Mouse (Mus musculus): Measurements from ENCODE around the gene Add3. TPM values are rescaled to one million over a fixed set of nuclear protein-coding genes. Genes with fewer than 3 reads are reported as not detected.

Gene Add3
- polyA plus RNA-seq, 1 experiment from 2014 or later, result 49.7 TPM

DNA sequence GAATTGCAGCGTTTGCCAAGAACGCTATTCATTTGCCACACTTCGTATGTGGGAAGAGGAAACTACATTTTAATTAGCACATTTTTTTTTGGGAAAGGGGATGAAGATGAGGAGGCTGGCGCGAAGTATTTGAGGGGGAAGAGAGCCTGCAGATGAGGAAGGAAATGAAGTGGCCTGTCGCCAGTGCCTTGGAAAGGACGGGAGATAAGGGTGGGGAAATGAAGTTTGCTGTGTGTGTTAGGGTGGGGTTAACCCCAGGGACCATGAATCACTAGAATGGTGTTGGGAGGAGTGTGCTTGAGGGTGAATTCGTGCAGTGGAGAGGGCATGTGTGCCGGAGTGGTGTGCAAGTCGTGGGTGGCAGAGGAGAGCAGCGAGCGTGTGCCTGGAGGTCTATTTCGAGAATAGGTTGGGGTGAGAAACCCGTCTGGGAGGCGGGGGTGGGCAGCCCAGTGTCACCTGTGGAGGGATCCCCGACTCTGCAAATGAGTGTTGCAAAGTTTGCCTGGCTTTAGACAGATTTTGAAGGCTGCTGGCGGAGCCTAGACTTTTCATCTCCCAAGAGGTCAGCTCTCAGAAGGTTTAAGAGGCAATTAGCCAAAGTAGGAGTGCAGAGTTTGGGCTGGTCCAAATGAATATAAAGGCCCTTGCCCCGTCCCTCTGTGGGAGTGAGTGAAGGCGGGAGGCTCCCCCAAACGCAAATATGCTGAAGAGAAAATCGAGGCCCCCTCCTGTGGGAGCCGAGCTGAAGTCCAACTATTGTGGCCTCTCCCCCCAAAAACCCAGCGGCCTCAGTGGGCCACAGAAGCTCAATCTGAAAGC is 1.2 kb downstream of the Add3 start:
- Histone ChIP-seq H3K4me3 (ENCODE audit: low read depth, low read length) (peak overlapping the region; percentile 85), H3K4me2 (peak overlapping the region; percentile 86), H3K9ac (ENCODE audit: low read length) (peak overlapping the region; percentile 70), H3K36me3 (ENCODE audit: control insufficient read depth, insufficient read depth, low read length) (no peaks in the 10 kb centered on the region), H3K27me3 (ENCODE audit: control insufficient read depth, insufficient read depth, low read length) (peaks cover 13% of the 10 kb centered on the region), H3K4me1 (ENCODE audit: control insufficient read depth, insufficient read depth, low read length) (peaks cover 12% of the 10 kb centered on the region), H3K27ac (ENCODE audit: low read depth, low read length) (peak overlapping the region; percentile 20; the same call in 1 of the 2 replicates), H3K9me3 (ENCODE audit: control insufficient read depth, low read length) (no peaks in the 10 kb centered on the region)
- WGBS, result under 1% methylated on average over 23 of the region's 23 CpGs
- ATAC-seq (ENCODE audit: low FRiP score), result no peak
- peak; percentile 96 for DNase-seq (ENCODE audit: low spot score, missing footprints)

- DNase-seq (ENCODE audit: low spot score, missing footprints) (peak; percentile 100), ATAC-seq (ENCODE audit: low FRiP score) (peak; percentile 96)
- peak overlapping the region; percentile 86 for H3K4me2 ChIP-seq
- peaks cover 13% of the 10 kb centered on the region for H3K27me3 ChIP-seq (ENCODE audit: control insufficient read depth, insufficient read depth, low read length)
- under 1% methylated on average over 69 of the region's 84 CpGs for WGBS
- peaks cover 12% of the 10 kb centered on the region for H3K4me1 ChIP-seq (ENCODE audit: control insufficient read depth, insufficient read depth, low read length)
- H3K27ac ChIP-seq (ENCODE audit: low read depth, low read length), result peak overlapping the region; percentile 20; the same call in 1 of the 2 replicates
- H3K9me3 ChIP-seq (ENCODE audit: control insufficient read depth, low read length), result no peaks in the 10 kb centered on the region
- peak overlapping the region; percentile 85 for H3K9ac ChIP-seq (ENCODE audit: low read length)
- peak overlapping the region; percentile 85 for H3K4me3 ChIP-seq (ENCODE audit: low read depth, low read length)
- no peaks in the 10 kb centered on the region for H3K36me3 ChIP-seq (ENCODE audit: control insufficient read depth, insufficient read depth, low read length)
Observed at GRCm38 (mm10) chr19:53142190-53143107, 2.2 kb downstream of the Add3 start.

- ATAC-seq (ENCODE audit: low FRiP score), result no peak
- peaks cover 12% of the 10 kb centered on the region for H3K4me1 ChIP-seq (ENCODE audit: control insufficient read depth, insufficient read depth, low read length)
- no peak overlapping the region for H3K27ac ChIP-seq (ENCODE audit: low read depth, low read length)
- peak overlapping the region; percentile 85 for H3K9ac ChIP-seq (ENCODE audit: low read length)
- peaks cover 13% of the 10 kb centered on the region for H3K27me3 ChIP-seq (ENCODE audit: control insufficient read depth, insufficient read depth, low read length)
- no peaks in the 10 kb centered on the region for H3K9me3 ChIP-seq (ENCODE audit: control insufficient read depth, low read length)
- no peaks in the 10 kb centered on the region for H3K36me3 ChIP-seq (ENCODE audit: control insufficient read depth, insufficient read depth, low read length)
- peak overlapping the region; percentile 86 for H3K4me2 ChIP-seq
- WGBS, result under 1% methylated on average over 47 of the region's 48 CpGs
- peak; percentile 90 for DNase-seq (ENCODE audit: low spot score, missing footprints)
- peak overlapping the region; percentile 85 for H3K4me3 ChIP-seq (ENCODE audit: low read depth, low read length)
Observed at GRCm38 (mm10) chr19:53143108-53143971, 3.1 kb downstream of the Add3 start.

DNA sequence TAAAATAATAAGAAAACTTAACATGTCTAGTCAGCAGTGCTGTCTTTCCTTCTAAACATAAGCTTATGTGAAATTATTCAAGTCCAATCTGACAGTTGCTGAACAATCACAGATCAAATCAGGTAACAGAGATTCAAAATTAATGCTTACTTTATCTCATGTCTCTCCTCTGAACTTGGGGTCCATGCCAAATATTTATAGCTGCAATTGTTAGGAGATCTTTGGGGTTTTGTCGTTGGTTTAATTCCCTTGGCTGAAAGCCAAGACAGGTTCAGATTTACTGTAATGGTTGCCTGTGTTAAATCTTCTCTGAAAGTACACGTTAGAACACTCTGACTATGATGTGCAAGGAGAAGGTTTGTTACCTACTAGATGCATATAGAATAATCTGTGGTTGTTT is 4.8 kb downstream of the Add3 start:
- Histone ChIP-seq H3K36me3 (ENCODE audit: control insufficient read depth, insufficient read depth, low read length) (no peaks in the 10 kb centered on the region), H3K27ac (ENCODE audit: low read depth, low read length) (no peak overlapping the region), H3K27me3 (ENCODE audit: control insufficient read depth, insufficient read depth, low read length) (peaks cover 9% of the 10 kb centered on the region), H3K4me3 (ENCODE audit: low read depth, low read length) (no peak overlapping the region), H3K9ac (ENCODE audit: low read length) (no peak overlapping the region), H3K4me2 (no peak overlapping the region), H3K9me3 (ENCODE audit: control insufficient read depth, low read length) (no peaks in the 10 kb centered on the region), H3K4me1 (ENCODE audit: control insufficient read depth, insufficient read depth, low read length) (peaks cover 12% of the 10 kb centered on the region)
- DNase-seq (ENCODE audit: low spot score, missing footprints) (no peak), ATAC-seq (ENCODE audit: low FRiP score) (no peak)
- 74% methylated on average over 2 of the region's 2 CpGs for WGBS

DNA sequence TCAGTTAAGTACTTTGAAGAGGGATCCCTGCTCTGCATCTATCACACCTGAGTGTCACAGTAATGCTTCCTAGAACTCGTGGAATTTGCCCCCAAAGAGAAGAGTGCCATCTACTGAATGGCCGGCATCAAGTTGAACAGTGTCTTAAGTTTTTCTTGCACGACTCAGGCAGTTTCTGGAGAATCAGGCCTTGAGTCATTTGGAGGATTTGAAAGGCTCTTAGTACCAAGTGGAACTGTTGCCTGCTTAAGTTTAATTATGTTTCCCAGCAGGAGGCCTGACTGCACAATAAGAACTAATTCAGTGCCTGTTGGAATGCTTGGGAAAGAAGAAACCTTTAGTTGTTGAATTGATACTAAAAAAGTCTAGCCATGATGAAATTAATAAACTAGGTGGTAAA is 9.1 kb downstream of the Add3 start:
- Histone ChIP-seq H3K4me3 (ENCODE audit: low read depth, low read length) (no peak overlapping the region), H3K27ac (ENCODE audit: low read depth, low read length) (no peak overlapping the region), H3K4me2 (no peak overlapping the region), H3K9ac (ENCODE audit: low read length) (no peak overlapping the region), H3K36me3 (ENCODE audit: control insufficient read depth, insufficient read depth, low read length) (no peaks in the 10 kb centered on the region), H3K4me1 (ENCODE audit: control insufficient read depth, insufficient read depth, low read length) (no peaks in the 10 kb centered on the region), H3K9me3 (ENCODE audit: control insufficient read depth, low read length) (no peaks in the 10 kb centered on the region), H3K27me3 (ENCODE audit: control insufficient read depth, insufficient read depth, low read length) (no peaks in the 10 kb centered on the region)
- ATAC-seq (ENCODE audit: low FRiP score), result no peak
- no peak for DNase-seq (ENCODE audit: low spot score, missing footprints)
- WGBS, result 12% methylated on average over 3 of the region's 3 CpGs

DNA sequence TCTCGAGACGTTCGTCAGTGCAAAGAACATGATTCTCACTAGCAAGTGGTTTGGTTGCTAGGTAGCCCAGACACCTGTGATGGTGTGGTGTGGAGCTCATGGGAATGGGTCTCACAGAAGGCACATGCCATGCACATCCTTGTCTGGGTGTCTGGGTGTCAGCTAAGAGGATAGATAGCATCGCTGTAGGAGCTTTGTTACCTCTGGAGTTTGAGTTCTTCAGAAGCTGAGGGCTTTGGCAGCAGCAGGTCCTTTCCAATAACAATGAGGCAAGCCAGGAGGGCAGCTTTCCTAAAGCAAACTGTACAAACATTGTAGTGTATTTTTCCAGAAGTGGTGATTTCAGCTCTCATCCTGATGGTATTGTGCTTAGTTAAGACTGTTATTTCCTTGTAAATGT is 12.2 kb downstream of the Add3 start:
- Histone ChIP-seq H3K27me3 (ENCODE audit: control insufficient read depth, insufficient read depth, low read length) (no peaks in the 10 kb centered on the region), H3K4me2 (no peak overlapping the region), H3K9ac (ENCODE audit: low read length) (no peak overlapping the region), H3K4me3 (ENCODE audit: low read depth, low read length) (no peak overlapping the region), H3K27ac (ENCODE audit: low read depth, low read length) (no peak overlapping the region), H3K9me3 (ENCODE audit: control insufficient read depth, low read length) (no peaks in the 10 kb centered on the region), H3K36me3 (ENCODE audit: control insufficient read depth, insufficient read depth, low read length) (no peaks in the 10 kb centered on the region), H3K4me1 (ENCODE audit: control insufficient read depth, insufficient read depth, low read length) (no peaks in the 10 kb centered on the region)
- no peak for DNase-seq (ENCODE audit: low spot score, missing footprints)
- ATAC-seq (ENCODE audit: low FRiP score), result no peak
- 92% methylated on average over 4 of the region's 4 CpGs for WGBS

DNA sequence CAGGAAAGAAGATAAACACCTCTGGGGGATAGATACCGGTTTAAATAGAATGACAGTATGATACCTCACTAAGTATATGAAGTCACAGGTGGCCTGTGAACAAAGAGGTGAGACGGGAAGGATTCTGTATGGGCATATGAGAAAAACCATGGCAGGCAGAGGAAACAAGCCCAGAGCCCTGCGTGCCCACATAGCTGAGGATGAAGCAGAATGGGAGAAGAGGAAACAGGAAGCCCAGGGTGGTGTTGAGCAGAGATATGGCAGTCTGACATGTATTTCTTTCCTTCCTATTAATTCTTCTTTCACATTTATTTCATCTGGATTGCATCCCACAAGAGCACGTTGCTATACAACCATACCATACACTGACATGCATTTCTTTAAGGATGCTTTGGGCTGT is 12.9 kb downstream of the Add3 start:
- Histone ChIP-seq H3K4me1 (ENCODE audit: control insufficient read depth, insufficient read depth, low read length) (no peaks in the 10 kb centered on the region), H3K27ac (ENCODE audit: low read depth, low read length) (no peak overlapping the region), H3K9me3 (ENCODE audit: control insufficient read depth, low read length) (no peaks in the 10 kb centered on the region), H3K4me3 (ENCODE audit: low read depth, low read length) (no peak overlapping the region), H3K27me3 (ENCODE audit: control insufficient read depth, insufficient read depth, low read length) (no peaks in the 10 kb centered on the region), H3K36me3 (ENCODE audit: control insufficient read depth, insufficient read depth, low read length) (no peaks in the 10 kb centered on the region), H3K9ac (ENCODE audit: low read length) (no peak overlapping the region), H3K4me2 (no peak overlapping the region)
- WGBS, result 91% methylated on average over 4 of the region's 4 CpGs
- no peak for ATAC-seq (ENCODE audit: low FRiP score)
- DNase-seq (ENCODE audit: low spot score, missing footprints), result no peak

DNA sequence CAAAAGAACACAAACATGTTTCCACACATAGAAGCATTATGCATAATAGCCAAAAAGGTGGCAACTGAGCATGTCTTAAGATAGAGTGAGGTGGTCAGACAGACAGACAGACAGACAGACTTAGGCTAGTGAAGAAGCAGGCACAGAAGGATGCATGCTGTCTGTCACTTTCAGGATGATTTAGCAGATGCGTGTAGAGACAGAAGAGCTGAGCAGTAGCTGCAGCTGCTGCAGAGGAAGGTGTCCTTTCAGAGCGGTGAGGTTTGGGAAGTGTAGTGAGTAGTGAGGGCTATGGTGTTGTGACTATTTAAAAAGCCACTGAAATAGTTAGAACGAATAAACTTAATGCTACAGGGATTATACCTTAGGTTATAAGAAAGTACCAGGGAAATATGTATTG is 13.9 kb downstream of the Add3 start:
- Histone ChIP-seq H3K4me3 (ENCODE audit: low read depth, low read length) (no peak overlapping the region), H3K4me2 (no peak overlapping the region), H3K36me3 (ENCODE audit: control insufficient read depth, insufficient read depth, low read length) (no peaks in the 10 kb centered on the region), H3K27me3 (ENCODE audit: control insufficient read depth, insufficient read depth, low read length) (no peaks in the 10 kb centered on the region), H3K9me3 (ENCODE audit: control insufficient read depth, low read length) (no peaks in the 10 kb centered on the region), H3K9ac (ENCODE audit: low read length) (no peak overlapping the region), H3K27ac (ENCODE audit: low read depth, low read length) (no peak overlapping the region), H3K4me1 (ENCODE audit: control insufficient read depth, insufficient read depth, low read length) (no peaks in the 10 kb centered on the region)
- WGBS, result 87% methylated on average over 3 of the region's 3 CpGs
- ATAC-seq (ENCODE audit: low FRiP score) (no peak), DNase-seq (ENCODE audit: low spot score, missing footprints) (no peak)

All from midbrain, embryonic 11.5 days (tissue).